Mouse (Mus musculus): ENCODE measurements around the gene Zbtb38.

Zbtb38 gene

DNA sequence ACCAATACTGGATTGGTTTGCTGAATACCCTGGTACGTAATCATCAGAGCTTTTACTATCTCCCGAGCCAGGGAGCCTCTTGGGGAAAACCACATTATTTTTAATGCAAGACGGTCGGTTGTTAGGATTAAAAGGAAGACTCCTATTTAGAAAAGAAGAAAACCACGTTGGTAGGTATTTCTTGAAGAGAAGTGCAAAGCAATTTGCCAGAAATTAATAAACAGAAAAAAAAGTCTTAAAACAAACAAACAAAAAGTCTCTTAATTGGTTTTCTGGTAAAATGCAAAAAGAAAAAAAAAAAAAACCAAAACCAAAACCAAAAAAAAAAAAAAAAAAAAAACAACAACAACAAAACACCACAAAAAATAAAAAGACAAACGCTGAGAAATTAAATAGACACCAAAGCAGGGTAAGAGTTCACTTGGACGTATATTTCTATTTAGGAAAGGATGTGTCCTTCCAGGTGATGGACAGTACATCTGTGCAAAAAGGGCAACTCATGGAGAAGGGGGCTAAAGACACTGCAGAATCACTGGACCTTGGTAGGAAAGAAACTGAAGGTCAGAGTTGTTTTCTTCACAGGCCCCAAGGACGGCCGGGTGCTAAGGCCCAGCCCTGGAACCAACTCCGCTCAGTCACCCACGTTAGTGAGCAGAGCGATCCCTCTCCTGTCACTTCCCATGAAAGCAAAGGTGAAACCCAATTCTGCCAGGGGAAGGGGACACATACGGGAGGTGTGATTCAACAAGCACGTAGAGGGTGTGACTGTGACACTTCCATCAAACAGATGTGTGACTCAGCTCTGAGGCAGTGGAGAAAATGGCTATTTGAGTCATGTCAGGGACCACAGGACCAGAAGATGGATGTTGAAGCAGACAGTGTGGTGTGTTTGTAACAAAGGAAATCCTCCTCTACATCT, 38.9 kb downstream of the Zbtb38 start:
- no peak for DNase-seq (ENCODE audit: low spot score)

DNA sequence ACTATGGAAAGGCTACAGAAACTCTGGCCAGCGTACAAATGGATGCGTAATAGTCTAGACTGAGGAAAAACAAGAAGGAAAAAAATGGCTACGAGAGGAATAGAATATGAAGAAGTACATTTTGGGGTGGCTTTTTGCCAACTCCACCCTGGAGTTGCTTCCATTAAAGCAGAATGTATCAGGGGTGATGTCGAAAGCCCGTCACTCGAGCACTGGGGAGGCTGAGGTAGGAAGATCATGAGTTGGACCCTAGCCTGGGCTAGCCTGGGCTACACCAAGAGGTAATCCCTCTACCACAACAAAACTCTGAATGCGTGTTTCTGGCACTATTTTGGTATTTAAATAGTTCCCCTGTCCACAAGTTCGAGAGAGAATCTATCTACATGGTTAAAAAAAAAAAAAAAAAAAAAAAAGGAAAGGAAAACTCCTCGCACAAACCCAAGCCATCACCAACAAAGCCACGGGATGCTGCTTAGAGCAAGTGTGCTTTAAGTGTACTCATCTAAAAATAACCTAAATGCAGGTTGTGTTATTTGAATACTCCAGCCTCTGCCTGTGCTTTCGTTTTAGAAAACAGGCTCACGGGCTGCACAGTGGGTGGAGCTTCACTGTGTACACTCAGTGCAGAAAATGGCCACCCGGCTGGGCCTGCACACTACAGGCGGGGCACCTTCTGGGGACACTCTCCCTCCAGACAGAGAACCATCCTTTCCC, 39.7 kb downstream of the Zbtb38 start:
- peak; percentile 65 for DNase-seq (ENCODE audit: low spot score)

DNA sequence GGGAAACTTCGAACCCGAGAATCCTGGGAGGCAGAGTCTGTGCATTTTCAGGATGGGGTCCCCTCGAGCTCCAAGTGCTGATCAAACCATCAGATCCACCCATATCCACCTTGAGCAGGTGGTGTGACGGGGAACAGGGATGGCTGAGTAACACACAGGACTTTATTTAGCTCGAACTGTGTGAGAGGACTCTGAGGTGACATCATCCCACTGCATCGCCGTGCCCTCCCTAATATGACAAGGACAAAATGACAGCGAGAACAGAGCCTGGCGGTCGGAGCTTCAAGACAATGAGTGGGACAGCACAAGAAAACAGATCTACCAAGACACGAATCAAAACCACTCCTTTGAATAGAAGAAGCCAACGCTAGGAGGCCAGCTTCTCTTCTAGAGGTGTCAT, 40.6 kb downstream of the Zbtb38 start:
- no peak for DNase-seq (ENCODE audit: low spot score)

DNA sequence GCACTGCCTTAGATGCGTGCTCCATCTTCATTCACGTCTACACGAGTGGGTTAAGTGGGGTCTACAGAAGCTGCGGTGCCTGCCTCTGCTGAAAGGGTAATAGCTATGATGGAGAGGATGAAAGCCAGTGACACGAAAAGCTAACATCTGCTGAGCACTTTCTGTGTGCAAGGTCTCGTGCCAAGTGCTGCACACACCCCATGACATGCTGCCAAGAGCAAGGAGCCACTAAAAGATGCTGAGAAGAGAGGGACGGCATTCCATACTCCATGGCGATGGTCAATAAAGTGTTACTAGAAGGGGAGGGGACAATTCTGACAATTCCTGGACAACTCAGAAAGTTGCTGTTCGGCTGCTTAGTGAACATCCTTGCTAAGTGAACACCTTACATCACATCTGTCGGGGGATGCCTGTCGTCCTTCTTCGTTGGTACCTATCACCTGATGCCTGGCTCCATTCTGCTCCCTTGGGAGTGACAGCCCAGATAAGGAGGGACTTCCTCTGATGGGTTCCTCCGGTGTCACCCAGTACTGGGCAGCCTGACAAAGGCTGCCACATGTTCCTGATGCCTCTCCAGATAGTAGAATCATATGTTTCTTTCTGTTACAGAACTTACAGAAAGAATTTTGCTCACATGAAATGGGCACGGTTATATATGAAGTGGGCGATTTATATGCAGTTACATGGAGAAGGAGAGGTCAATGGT, 42.2 kb downstream of the Zbtb38 start:
- no peak for DNase-seq (ENCODE audit: low spot score)

DNA sequence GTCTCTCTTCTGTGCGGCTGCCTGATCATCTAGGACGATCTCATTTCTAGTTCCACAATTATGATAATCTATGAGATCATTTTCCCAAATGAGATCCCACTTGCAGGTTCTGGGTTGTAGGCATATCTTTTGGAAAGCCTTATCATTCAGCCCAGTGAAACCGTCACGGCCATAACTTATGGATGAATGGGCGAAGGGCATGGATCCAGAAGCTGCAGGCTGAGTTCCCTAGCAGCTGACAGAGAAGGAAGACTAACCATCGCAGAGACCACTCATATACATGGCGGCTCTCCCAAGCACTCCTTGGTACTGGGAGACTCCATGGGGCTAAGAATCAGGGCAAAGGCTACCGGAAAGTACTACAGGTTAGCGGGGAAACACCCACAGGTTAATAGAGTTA, 43.7 kb downstream of the Zbtb38 start:
- no peak for DNase-seq (ENCODE audit: low spot score)

DNA sequence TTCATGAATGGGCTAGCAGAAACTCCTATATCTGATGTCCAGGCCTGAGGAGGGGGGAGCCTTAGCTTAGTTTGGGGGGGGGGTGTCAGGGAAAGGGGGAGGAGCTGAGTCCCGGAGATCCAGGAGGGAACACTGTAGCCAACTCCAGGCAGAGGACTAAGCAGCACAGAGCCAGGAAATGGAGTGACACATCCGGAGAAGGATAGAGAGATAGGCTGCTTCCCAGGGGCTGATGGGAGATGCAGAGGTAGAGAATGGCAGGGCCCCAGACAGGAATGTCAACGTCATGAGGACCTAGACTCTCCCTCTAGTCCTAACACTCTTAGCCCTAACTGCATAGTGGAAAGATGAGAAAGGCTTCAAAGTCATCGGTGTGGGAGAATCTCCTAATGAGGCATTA, 44.7 kb downstream of the Zbtb38 start:
- no peak for DNase-seq (ENCODE audit: low spot score)

DNA sequence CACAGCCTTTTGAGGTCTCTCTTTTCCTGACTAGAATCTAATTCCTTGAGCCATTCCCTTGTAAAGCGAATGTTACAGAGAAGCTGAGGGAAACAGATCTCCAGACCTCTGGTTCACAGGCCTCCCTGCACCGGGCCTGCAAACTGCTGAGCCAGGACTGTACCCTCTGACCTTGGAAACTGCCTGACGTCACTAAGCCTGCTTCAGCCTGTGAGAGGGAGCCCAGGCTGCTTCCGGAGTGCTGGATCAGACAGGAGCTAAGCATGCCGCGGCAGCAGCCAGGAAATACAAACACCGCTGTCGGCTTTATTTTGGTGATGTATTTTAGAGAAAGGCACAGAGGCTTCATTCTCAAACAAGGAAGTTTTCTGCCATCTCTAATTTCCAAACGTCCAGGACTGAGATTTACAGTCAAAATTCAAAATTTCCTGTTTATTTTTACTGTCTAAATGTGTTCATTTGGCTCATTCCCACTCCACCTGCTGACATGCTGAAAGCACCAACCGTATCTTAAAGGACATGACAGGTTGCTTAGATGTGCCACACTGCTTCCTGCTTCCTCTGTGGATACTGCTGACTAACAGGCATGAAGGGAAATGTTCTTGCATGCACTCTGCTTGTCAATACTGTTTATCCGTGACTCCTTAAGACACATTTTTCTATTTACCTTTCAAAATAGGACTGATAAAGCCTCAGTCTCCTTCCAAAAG, 46.9 kb downstream of the Zbtb38 start:
- DNase-seq (ENCODE audit: low spot score), result peak; percentile 81

DNA sequence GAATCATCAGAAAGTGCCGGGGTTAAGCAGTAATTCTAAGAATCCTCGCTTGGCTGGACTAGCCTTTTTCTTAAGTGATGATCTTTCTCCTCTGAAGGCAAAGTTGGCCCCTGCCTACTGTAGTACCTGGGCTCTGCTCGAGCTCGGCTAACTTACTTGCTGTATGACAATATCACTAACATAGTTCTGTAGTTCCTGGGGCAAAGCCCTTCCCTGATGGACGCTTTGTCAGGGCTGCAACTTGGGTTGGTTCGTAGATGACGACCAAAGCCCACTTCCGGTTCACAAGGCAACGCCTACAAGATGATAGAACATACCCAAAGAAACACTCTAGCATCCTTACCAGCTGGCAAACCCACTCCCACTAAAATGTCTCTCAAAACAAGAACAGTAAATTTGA, 47.7 kb downstream of the Zbtb38 start:
- DNase-seq (ENCODE audit: low spot score), result no peak

DNA sequence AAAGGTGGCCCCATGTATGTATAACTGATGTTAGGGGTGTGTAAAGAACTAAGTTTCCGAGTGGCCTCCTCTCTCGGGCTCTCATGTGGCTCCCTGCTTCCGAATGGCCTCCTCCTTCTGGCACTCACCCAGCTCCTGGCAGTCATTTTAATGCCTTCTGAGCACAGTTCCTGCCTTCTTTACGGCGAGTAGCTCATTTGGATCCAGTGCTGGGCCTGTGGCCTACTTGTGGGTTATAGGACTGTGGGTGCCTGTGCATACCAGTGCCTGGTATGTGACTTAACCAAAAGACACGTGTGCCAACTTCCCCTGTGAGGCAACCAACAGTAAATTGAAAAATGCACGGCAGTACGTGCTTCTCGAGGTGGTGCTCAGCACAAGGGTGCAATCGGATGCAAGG, 50.7 kb downstream of the Zbtb38 start:
- no peak for DNase-seq (ENCODE audit: low spot score)

DNA sequence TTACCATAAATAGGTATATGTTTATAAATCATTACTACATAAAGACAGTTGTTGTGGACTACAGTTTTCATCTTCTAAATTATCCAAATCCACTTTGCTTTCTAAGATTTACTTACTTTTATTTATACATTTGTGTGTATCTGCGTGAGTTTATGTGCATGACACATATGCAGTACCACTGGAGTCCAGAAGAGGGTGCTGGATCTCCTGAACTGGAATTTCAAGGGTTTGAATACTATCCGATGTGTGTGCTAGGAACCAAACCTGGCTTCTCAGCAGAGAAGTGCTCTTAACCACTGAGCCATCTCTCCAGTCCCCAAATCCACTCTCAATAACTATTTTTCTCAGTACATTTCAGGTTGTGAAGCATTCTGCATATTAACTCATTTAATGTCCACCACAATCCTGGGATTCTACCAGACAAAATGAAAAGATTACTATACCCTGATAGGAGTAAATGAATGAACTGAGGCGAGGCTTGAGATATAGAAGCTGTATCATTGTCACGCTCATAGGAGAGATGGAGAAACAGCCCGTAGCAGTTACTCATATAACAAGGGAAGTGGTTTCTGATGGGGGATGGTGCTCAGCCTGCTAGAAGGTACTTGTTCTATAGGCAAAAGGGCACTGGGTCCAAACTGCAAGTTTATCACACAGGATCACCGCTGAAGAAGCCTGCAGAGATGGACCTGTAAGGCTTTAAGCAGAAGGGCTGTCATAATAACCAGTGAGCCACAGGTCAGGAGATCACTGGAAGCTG, 53.2 kb downstream of the Zbtb38 start:
- DNase-seq (ENCODE audit: low spot score), result no peak

DNA sequence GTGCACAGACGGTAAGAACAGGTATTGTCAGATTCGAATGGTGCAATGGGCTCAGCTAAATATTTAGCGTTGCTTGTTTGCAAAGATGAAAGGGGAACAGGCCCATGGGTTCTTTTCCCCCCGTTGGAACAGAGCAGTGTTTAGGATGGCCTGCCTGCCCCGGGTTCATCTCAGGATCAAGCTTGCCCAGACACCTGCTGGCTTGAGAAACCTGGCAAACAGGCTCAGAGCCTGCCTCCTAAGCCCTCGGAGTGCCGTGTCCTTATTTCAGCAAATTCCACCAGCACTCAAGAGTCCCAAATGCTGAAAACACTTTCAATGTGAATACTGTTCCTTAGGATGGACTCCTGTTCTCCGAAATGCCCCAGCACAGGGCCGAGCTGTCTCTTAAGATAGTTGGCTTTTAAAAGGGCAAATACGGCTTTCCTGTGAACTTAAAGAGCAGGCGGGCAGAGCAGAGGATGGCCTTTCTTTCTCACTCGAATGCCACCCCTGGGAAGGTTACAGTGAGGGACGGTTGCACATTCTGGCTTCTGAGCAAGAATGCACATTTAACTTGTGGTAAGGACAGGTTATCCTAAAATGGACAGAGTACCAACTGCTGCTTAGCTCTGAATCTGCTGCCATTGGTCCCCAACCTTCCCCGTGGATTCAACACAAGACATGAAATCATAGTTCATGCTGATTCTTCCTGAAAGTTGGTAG, 55.7 kb downstream of the Zbtb38 start:
- DNase-seq (ENCODE audit: low spot score), result peak; percentile 51

DNA sequence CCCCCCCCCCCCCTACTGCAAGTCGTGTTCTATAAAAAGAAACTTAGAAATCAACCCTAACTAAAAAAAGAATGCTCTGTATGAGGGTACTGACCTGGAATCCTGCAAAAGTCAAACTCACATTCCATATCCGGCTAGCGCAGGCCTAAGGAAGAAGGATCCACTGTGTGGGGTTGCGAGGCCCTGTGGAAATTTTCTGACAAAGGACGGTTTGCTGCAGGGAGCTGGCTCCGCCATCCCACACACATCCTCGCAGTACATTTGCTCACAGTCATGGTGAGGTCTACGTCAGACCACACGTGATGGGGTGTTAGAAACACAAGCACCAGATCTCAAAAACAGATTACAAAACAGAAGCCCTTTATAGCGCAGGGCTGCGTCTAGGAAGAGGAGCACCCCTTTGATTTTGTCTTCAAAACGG, 56.5 kb downstream of the Zbtb38 start:
- DNase-seq (ENCODE audit: low spot score), result no peak

DNA sequence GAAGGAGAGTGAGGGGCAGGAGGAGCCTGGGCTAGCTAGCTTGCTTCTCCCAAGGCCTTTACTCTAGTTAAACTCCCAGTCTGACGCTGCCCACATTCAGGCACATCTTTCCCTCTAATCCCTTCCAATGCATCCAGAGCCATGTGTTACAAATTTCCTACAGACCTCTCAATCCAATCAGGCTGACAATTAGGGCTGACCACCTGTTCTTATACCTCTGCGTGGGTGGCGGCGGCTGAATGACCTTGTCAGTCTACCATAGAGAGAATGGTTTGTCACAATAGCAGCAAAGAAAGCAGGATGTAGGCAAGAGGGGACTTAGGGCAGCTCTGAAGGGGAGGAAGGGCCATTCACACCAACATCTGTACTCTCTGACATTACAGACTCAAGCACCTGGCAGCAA, 62.2 kb downstream of the Zbtb38 start:
- DNase-seq (ENCODE audit: low spot score), result no peak

DNA sequence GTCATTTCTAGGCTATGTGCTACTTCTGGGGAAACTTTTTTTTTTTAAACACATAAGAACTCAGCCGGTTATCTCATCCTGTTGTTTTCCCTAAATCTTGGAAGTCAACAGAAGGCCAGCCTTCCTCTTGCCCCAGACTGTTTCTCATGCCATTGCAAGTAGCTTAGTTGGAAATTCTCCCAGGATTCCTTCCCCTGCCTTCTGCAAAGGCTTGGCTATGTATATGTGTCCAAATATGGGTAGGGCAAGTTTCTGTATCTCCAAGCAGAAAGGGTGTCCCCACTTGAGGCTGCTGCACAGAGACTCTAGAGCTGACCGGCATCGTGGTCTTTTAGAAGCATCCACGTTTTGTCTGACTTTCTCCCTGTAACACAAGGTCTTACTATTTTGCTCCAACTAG, 63.6 kb downstream of the Zbtb38 start:
- no peak for DNase-seq (ENCODE audit: low spot score)

DNA sequence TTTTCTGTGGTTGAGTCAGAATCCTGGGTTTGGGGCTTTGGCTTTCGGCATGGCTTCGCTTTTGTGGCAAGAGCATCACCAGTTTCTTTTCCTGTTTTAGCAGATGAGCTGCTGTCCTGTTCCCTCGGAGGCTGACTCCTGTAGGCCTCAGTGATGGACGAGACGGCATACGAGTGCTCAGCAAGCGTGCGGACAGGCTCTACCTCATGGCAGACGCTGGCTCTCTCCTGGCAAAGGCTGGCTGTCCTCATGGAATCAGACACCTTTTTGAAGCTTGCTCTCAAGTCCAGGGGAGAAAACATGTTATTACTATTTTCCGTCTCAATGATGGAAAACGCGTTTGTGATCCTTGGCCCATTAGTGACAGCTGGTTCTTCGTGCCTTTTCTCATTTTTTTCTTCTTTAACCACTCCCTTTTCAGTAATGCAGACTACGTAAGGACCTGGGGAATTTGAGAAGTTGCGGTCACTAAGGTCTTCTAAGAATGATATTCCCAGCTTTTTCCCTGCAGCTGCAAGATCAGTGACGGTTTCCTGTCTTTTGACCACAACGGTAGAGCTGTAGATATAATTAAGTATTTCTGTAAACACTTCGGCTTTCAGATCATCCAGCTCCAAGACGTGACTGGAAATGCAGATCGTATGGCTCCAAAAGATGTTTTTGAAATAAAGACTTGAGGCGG, 64.3 kb downstream of the Zbtb38 start:
- no peak for DNase-seq (ENCODE audit: low spot score)

DNA sequence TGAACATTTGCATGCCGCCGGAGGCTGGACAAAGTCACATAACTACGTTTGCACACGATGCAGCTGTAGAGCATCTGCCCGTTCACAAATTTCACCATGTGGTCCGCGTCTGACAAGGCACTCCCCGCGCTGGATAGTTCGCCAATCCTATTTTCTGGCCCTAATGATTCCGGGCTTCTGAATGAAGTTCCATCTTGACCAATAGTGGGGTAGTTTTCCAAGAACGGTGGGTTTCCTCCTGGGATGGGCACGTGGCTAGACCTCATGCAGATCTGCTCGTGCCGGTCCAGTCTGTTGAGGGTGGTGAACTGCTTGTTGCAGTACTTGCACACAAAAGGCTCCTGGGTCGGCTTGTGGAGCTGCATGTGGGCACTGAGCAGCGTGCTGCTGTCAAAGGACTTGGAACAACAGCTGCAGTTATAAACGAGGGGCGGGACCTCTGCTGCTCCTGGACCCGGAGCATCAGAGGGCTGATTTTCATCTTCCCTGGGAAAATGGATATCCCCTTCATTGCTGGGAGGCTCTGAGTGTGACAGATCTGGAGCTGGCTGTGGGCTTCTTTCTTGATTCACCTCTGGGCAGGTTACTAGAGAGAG, 64.9 kb downstream of the Zbtb38 start:
- DNase-seq (ENCODE audit: low spot score), result no peak

DNA sequence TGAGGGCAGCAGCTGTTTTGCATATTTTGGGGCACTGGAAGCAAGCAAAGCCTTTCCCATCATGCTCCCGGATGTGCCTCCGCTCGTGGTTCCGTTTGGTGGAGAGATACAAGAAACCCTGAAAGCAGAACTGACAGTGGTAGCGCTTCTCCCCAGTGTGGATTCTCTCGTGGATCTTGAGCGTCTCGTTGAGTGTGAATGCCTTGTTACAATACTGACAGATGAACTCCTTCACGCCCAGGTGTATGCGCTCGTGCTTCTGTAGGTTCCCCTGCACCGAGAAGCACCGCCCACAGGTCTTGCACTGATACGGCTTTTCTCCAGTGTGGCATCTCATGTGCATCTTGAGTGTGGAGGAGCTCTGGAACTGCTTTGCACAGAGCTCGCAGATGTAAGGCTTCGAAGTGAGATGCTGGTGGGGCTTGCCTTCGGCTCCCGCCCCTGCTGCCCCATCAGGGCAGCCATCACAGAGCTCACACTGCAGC, 67.0 kb downstream of the Zbtb38 start:
- no peak for DNase-seq (ENCODE audit: low spot score)

DNA sequence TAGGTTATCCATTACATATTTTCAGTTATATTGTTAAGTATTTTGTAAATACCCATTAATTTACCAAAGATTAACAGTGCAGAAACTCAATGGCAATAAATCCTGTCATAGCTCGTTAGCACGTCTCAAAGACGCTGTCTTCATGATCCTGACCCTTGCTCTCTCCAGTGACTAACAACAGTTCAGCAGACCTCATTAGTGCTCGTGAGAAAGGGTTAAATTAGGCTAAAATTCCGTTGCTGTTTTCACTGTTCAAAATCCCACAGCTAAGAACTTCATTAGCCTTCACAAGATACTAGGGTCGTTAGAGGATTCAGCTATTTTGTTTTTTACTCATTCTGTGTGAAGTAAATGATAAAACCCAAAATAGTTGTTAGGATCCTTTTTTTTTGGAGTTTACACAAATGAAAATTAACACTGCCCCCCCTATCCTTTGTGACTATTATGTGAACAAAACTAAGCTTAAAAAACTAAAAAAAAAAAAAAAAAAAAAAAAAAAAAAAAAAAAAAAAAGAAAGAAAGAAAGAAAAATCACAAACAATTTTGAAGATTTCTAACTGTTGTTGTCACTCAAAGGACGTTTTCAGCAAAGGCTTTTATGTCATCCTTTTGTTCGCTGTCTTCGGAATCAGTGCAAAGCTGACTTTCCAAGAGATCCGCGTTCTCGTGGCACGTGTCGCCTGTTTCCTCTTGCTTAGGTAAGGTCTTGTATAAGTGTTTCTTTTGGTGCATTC, 67.6 kb downstream of the Zbtb38 start:
- no peak for DNase-seq (ENCODE audit: low spot score)
